Mouse (Mus musculus) liver, adult 2 months (tissue): ENCODE measurements around the gene Nfe2l3.
"Not testable (repeated sequence)": the region's sequence is repeated elsewhere in the genome, so short reads cannot be mapped to it uniquely, and the experiment has no call there.

ENCODE experiments used
- CTCF ChIP-seq: fragments of 200-500 bp; IDR thresholded peaks from 2 replicates; pipeline ENCODE4 v1.5.1; 2011; ENCODE audit warnings: low read depth, low read length, control low read depth
- POLR2A ChIP-seq: fragments of 200-500 bp; IDR thresholded peaks from 2 replicates; pipeline ENCODE4 v1.6.1; 2011; ENCODE audit warnings: low read length, control low read depth; ENCODE audit not compliant: insufficient read depth; ENCODE audit errors: extremely low read depth

DNA sequence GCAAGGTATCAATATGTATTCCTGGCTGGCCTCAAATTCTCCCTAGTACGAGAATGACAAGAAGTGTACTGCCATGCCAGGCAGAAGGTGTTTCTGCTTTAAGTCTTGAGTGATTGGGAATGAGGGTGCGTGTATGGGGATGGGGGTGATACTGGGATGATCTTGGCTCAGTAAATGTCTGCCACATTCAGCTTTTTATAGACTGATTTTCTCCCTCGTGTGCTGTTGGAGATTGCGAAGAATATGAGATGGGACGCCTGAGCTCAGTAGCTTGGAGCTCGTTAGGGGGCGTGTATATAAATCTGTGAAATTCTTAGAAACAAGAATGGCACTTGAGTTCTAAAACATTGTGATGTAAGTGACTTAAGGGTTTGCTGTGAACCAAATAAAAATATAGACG lies 38.1 kb upstream of the Nfe2l3 start:
- not testable (repeated sequence) for TF ChIP-seq CTCF, POLR2A
